Mouse (Mus musculus) embryonic stem cell, embryonic (primary cell): ENCODE measurements around the gene Gm21973.

Experiments used
- CTCF ChIA-PET, 4 experiments: fragments of 300-600 bp in 2 of 4; fragments of 350-600 bp in 2 of 4; sonication (Branson Sonifier 250); formaldehyde crosslinking; loops; one replicate each; lab custom pipeline; 2022; ENCODE audit warnings: inconsistent platforms in 2 of 4; lab: Charles Lee
- POLR2A ChIA-PET, 4 experiments: fragments of 300-600 bp in 2 of 4; fragments of 350-600 bp in 2 of 4; sonication (Branson Sonifier 250); formaldehyde crosslinking; loops; one replicate each; lab custom pipeline; 2022; ENCODE audit warnings: antibody characterized with exemption in 4 of 4, inconsistent platforms in 1 of 4; lab: Charles Lee

Gene Gm21973

GRCm38 (mm10) chr15:10379757-10380458 lies 54.7 kb downstream of the Gm21973 start:
- CTCF ChIA-PET, result no interaction called here
- POLR2A ChIA-PET, result no interaction called here

GRCm38 (mm10) chr15:10387263-10387662 lies 62.1 kb downstream of the Gm21973 start:
- ChIA-PET CTCF (no interaction called here), POLR2A (no interaction called here)

- CTCF ChIA-PET, result no interaction called here
- POLR2A ChIA-PET, result interaction anchor here in 1 of 4 experiments (0.9 kb wide), 1 partner anchor 9 kb away, joined by 4 read pairs; no protein-coding TSS in a partner anchor
These were observed 74.6 kb downstream of the Gm21973 start for GRCm38 (mm10) chr15:10399795-10400194.

GRCm38 (mm10) chr15:10400415-10400814 lies 75.2 kb downstream of the Gm21973 start:
- ChIA-PET POLR2A (no interaction called here), CTCF (interaction anchor here in 1 of 4 experiments (0.9 kb wide), 1 partner anchor 130 kb away, joined by 3 read pairs; no protein-coding TSS in a partner anchor)

GRCm38 (mm10) chr15:10409842-10410241 lies 84.7 kb downstream of the Gm21973 start:
- ChIA-PET CTCF (no interaction called here), POLR2A (no interaction called here)

- POLR2A ChIA-PET, result interaction anchor here in 1 of 4 experiments (0.6 kb wide), 1 partner anchor 944 kb away, joined by 4 read pairs; no protein-coding TSS in a partner anchor
- CTCF ChIA-PET, result no interaction called here
These were observed 85.7 kb downstream of the Gm21973 start for GRCm38 (mm10) chr15:10410881-10411280.

- ChIA-PET POLR2A (no interaction called here), CTCF (interaction anchor here in 1 of 4 experiments (0.7 kb wide), 2 partner anchors 702 to 1430 kb away, joined by 4 to 7 read pairs; no protein-coding TSS in a partner anchor)
These were observed 88.5 kb downstream of the Gm21973 start for GRCm38 (mm10) chr15:10413656-10414055.

GRCm38 (mm10) chr15:10421138-10421784 lies 96.1 kb downstream of the Gm21973 start:
- ChIA-PET POLR2A (no interaction called here), CTCF (interaction anchor here in 1 of 4 experiments (1.1 kb wide), 1 partner anchor 1832 kb away, joined by 3 read pairs; no protein-coding TSS in a partner anchor)

GRCm38 (mm10) chr15:10421785-10422144 lies 96.6 kb downstream of the Gm21973 start:
- ChIA-PET CTCF (interaction anchor here in 1 of 4 experiments (1.1 kb wide), 1 partner anchor 1832 kb away, joined by 3 read pairs; no protein-coding TSS in a partner anchor), POLR2A (no interaction called here)
